Mouse (Mus musculus) frontal cortex, adult 2 months (tissue): Measurements from ENCODE around the gene Pid1. TPM values are rescaled to one million over a fixed set of nuclear protein-coding genes. Genes with fewer than 3 reads are reported as not detected.
A peak's percentile ranks its signal among the peaks of the same experiment; 100 is the strongest.

Source experiments
- DNase-seq, 2 experiments: peaks; one replicate each; pipeline ENCODE4 v3.0.0; 2022; ENCODE audit warnings: low spot score in 1 of 2; ENCODE audit errors: extremely low spot score in 1 of 2
- polyA plus RNA-seq: library from polyadenylated mRNA; depleted of rRNA; stranded (reverse); fragments of >200 nt; gene quantifications from 2 replicates; pipeline ENCODE4 v1.2.3, GENCODE M21; 2012; rRNA removed

Pid1 gene
- 42.4 and 46.2 TPM in 2 replicates for polyA plus RNA-seq

- peak in 1 of 2 experiments; percentile 27 for DNase-seq
Measured at GRCm38 (mm10) chr1:84363967-84364366, at the start of gene Pid1. Gene Pid1, minus strand, starts transcription at chr1:84364180.

GRCm38 (mm10) chr1:84409514-84409913 lies 45.5 kb upstream of the Pid1 start:
- no peak for DNase-seq

- no peak for DNase-seq
Measured at GRCm38 (mm10) chr1:84408873-84409272, 44.9 kb upstream of the Pid1 start.

- no peak for DNase-seq
Measured at GRCm38 (mm10) chr1:84406891-84407290, 42.9 kb upstream of the Pid1 start.

- no peak for DNase-seq
Measured at GRCm38 (mm10) chr1:84405551-84406290, 41.7 kb upstream of the Pid1 start.

GRCm38 (mm10) chr1:84404880-84405279 lies 40.9 kb upstream of the Pid1 start:
- DNase-seq: no peak

GRCm38 (mm10) chr1:84402154-84402553 lies 38.2 kb upstream of the Pid1 start:
- DNase-seq: no peak

GRCm38 (mm10) chr1:84399671-84400070 lies 35.7 kb upstream of the Pid1 start:
- no peak for DNase-seq

- no peak for DNase-seq
Measured at GRCm38 (mm10) chr1:84399118-84399517, 35.1 kb upstream of the Pid1 start.

GRCm38 (mm10) chr1:84396787-84397186 lies 32.8 kb upstream of the Pid1 start:
- DNase-seq: no peak

- DNase-seq: no peak
Measured at GRCm38 (mm10) chr1:84395928-84396327, 31.9 kb upstream of the Pid1 start.

- no peak for DNase-seq
Measured at GRCm38 (mm10) chr1:84390961-84391360, 27.0 kb upstream of the Pid1 start.

- DNase-seq: peak in 1 of 2 experiments; percentile 22
Measured at GRCm38 (mm10) chr1:84387616-84388015, 23.6 kb upstream of the Pid1 start.

GRCm38 (mm10) chr1:84386481-84387146 lies 22.6 kb upstream of the Pid1 start:
- DNase-seq: peak in 1 of 2 experiments; percentile 59

- DNase-seq: no peak
Measured at GRCm38 (mm10) chr1:84382709-84383108, 18.7 kb upstream of the Pid1 start.

- DNase-seq: no peak
Measured at GRCm38 (mm10) chr1:84382064-84382463, 18.1 kb upstream of the Pid1 start.

- no peak for DNase-seq
Measured at GRCm38 (mm10) chr1:84380895-84381294, 16.9 kb upstream of the Pid1 start.

GRCm38 (mm10) chr1:84367733-84368132 lies 3.8 kb upstream of the Pid1 start:
- DNase-seq: no peak

GRCm38 (mm10) chr1:84366553-84366952 lies 2.6 kb upstream of the Pid1 start:
- DNase-seq: peak in 1 of 2 experiments; percentile 45

GRCm38 (mm10) chr1:84362709-84363617 lies 1.0 kb downstream of the Pid1 start:
- no peak for DNase-seq

- DNase-seq: no peak
Measured at GRCm38 (mm10) chr1:84362209-84362608, 1.8 kb downstream of the Pid1 start.
